Mouse (Mus musculus) CH12.LX (cell line): ENCODE results near the gene Pitx2.

ENCODE experiments used
- CTCF ChIP-seq, 2 experiments: IDR thresholded peaks in 1 of 2; conservative IDR thresholded peaks in 1 of 2; 2 replicates each; pipeline ENCODE4 v1.5.1; 2011 to 2012; ENCODE audit warnings: low read depth in 2 of 2, low read length in 2 of 2, improper control_type of control experiment in 1 of 2, inconsistent platforms in 1 of 2, mild to moderate bottlenecking in 1 of 2, moderate library complexity in 1 of 2
- ETS1 ChIP-seq: conservative IDR thresholded peaks from 2 replicates; pipeline ENCODE4 v1.6.1; 2012; ENCODE audit warnings: low read depth, mild to moderate bottlenecking, inconsistent platforms, low read length, improper control_type of control experiment, moderate library complexity
- IRF4 ChIP-seq: IDR thresholded peaks from 2 replicates; pipeline ENCODE4 v1.6.1; 2014; ENCODE audit warnings: low read depth, mild to moderate bottlenecking, inconsistent platforms, low read length, improper control_type of control experiment
- POLR2A ChIP-seq: IDR thresholded peaks from 2 replicates; pipeline ENCODE4 v1.6.1; 2011; ENCODE audit warnings: low read depth, mild to moderate bottlenecking, improper control_type of control experiment, low read length

GRCm38 (mm10) chr3:129199160-129199608, 494 bp upstream of the Pitx2 start:
- no peak for TF ChIP-seq IRF4
- TF ChIP-seq POLR2A, result no peak
- TF ChIP-seq CTCF (conservative IDR thresholded peaks at IDR 0.05 in 1 of 2, IDR thresholded peaks at IDR 0.05 in 1 of 2; ENCODE audit: low read depth in 2 of 2, low read length in 2 of 2), result no peak
- TF ChIP-seq ETS1, result no peak
